Mouse (Mus musculus) layer of hippocampus, postnatal 25 days (tissue): ENCODE measurements around the gene 6330403K07Rik. TPM values are rescaled to one million over a fixed set of nuclear protein-coding genes. Genes with fewer than 3 reads are reported as not detected.

ENCODE experiments used
- DNase-seq, 2 experiments: peaks; one replicate each; pipeline ENCODE4 v3.0.0; 2022; ENCODE audit warnings: mixed read lengths in 2 of 2, low spot score in 1 of 2; ENCODE audit errors: extremely low spot score in 1 of 2
- total RNA-seq, 2 experiments: library from RNA; stranded (reverse); gene quantifications; 2 replicates each; pipeline ENCODE4 v1.2.3; 2021

6330403K07Rik gene
- total RNA-seq: 100 to 1,000 TPM; 172 to 217 TPM

DNA sequence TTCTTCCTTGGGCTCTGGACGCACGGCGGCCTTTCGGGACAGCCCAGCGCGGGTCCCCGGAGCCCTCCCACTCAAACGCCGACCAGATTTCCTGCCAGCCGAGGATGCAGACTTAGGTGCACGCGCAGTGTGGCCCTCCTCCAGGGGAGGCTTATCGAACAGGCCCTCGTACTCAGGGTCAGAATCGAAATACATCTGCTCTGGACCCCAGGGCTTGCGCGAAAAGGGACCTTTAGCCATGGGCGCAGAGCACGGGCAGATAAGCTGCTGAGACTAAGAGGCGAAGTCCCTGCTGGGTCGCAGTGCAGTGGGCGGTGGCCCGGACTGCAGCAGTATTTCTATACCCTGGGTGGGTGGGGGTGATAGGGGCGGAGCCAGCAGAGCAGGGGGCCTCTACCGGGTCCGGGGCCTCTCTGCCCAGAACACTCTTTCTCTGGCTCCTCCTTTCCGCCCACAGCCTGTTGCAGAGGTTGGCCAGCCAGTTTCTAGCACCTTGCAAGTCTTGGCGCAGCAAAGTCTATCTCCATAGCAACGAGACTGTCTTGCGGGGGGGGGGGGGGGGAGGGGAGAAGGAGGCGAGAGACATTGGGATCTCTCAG lies at the start of gene 6330403K07Rik:
Gene 6330403K07Rik, minus strand, starts transcription at position 351 of the 599 bp plus-strand sequence.
- peak; percentile 30 to 58 for DNase-seq

DNA sequence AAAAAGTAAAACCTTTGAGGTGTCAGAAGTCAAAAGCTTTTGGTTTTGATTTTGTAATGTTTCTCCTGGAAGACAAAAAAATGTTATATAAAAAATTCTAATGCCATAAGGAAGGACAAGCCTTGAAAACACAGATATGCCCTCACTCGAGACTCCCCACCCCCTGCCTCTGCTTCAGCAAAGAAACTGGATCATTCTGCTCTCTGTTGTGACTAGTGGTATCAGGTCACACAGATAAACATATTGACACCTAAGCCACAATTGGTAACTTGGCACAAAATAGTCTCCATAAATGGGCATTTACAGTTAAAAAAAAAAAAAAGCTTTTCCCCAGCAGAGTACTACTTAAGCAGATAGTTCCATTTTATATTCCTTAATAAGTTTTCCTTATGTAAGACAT lies 43.0 kb upstream of the 6330403K07Rik start:
- DNase-seq: no peak

DNA sequence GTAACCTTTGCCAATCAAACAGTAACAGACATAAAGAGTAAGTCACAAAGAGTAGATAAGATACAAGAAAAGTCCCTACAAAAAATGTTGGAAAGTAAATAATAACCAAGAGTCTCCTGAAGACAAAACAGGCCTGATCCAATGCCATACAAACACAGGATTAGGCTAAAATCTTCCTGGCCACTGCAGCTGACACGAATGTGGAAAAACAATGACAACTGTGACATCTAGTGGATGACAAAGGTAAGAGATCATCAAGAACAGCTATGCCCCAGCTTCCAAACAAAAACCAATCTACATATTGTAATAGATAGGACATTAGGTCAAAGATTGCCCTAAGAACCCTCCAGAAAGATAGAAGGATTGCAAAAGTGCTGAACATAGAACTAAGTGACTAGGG lies 19.2 kb upstream of the 6330403K07Rik start:
- DNase-seq: no peak

DNA sequence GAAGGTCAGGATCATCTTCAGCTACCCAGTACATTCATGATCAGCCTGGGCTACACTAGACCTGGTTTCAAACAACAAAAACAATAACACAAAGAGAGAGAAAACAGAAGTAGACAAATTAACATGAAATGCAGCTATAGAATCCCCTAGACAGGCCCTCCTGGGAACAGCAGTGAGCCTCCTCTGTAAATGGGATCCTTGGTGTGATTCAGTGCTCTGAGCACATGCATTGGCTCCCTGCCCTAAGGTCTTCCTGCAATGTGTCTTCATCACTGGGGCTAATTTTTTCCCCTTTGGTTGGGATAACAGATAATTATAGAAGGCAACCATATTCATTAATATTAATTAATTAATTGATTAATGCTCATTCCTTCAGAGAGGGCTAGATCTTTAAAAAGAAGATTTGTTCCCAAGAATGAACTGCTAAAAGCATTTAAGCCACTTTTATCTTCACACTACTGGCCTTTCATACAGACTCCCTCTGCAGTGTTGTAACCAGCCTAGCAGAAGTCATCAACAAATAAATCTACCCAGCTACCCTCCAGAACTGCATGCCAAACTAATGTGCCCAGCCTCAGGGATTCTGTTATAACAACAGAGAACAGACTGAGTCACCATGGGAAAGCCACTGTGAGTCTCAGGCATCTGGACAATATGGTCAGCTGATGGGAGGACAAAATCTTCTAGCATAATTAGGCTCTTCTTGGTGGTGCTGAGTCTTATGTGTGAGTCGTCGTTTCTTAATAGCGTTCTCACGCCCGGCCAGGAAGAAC lies 6.4 kb upstream of the 6330403K07Rik start:
- no peak for DNase-seq

DNA sequence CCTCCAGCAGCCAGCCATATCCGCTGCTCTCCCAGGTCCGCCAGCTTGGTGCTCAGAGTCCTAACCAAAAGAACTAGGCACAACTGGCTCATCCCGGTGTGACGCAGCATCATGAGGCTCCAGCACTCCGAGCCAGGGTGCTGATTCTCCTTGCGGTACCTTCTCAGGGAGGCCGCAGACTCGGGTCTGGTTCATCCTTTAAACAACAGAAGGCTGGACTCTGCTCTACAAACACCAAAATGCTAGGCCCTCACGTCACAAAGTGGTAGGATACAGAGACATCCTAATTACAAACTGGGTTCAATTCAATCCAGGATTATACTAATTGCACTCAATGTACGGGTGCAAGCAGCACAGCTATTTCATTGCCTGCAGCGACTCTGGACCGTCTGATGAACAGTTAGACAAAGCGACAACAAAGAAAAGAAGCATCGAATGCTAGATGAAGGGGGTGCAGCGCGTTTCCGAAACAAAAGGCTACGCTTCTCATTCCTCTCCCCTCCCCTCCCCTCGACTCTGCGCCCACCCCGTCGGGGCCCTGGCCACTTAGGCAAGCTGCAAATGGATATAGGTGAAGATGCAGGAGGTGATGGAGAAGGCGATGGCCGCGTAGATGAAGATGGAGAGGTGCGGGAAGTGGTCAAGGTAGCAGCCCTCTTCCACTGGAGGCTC lies 686 bp downstream of the 6330403K07Rik start:
- DNase-seq: peak; percentile 16 to 34

DNA sequence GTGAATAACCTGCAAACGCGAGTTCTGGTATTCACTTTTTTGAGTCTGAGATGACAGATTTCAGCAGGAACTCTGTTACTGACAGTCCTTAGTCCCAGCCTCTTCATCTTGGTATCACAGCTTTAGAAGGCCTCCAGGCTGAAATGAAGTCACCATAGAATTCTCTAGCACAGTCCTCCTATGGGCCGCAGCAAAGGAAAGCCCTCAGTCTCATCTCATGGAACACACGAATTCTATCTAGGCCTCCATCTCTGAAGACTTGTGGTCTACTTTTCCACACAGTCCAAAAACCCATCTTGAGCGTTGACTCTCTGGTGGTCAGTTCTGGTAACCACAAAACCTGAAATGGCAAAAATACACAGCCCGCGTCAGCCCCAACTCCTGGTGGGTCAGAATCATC lies 1.2 kb downstream of the 6330403K07Rik start:
- DNase-seq: no peak

DNA sequence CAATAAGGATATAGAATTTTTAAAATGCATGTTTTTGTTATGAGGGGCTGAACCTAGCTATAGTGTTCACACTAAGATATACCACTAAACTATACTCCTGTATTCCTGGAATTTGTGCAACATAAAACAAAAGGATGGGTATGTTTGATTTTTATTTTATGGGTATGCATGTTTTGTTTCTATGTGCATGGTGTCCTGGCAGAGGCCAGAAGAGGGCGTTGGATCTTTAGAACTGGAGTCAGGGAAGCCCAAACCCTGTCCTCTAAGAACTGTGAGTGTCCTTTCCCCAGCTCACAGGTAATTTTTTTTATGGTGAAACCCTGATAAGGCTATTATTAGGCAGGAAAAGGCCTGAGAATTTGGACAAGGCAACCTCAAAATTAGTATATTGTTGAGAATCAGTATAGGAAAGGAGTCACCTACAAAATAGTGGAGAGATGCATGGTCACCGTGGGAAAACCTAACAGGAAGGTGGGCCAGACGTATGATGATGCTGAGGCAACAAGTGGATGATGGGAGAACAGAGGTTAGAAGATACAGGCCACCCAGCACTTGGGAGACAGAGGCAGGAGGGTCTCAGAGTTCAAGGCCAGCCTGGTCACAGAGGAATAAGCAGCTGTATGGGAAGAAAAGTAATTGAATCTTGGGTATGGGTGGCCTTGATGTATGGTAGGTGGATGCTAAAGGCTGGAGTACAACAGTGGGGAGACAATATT lies 3.8 kb downstream of the 6330403K07Rik start:
- no peak for DNase-seq

DNA sequence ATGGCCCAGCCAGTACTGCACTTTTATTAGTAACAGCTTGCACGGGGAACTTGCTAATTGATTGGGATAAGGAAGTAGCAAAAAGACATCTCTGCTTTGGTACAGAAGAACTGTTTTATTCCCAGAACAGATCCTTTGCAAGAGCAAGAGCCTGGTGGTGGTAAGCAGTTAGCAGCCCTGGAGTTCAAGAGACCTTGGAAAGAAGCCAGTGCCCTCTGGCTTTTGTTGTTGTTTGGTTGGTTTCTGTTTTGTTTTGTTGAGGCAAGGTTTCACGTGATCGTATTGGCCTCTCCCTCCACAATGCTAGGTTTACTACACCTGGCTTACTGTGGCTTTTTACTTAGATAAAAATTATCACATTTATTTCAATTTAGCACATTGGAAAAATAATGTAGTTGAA lies 5.0 kb downstream of the 6330403K07Rik start:
- no peak for DNase-seq

DNA sequence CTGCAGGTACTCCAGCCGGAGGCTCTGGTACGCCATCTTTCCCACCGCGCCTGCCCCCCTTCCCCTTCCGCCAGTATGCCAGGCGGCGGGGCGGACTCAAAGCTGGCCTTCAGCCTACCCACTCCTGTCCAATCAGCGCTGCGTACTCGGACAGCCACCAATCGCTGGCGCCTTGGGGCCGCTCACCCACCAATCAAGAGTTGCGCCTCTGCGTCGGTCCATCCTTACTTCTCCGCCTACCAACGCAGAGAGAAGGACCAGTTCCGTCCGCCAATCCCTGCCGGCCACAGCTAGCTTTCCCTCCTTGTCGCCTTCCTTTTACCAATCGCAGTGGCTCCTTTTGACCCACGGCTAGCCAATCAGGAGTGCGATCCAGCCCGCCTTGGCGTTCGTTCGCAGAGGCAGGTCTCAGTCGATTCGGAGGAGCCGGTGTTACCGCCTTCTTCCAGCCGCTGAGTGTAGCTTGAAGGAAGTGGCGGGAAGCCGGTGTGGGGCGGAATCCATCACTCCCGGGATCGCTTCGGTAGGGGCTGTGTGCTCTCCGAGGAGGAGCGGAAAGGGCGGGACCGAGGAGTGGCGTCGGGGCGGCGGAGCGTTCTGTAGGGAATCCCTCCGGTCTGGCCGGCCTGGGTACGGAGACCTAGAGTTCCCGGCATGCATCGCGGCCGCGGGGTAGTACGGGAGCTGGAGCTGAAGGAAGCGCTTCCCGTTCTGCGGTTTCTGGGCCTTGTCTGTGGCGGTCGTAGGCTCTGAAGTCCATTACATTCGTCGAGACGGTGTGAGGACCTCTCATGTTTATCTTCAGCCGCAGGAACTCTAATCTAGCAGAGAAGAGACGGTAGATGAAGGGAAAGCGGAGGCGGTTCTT lies 13.9 kb downstream of the 6330403K07Rik start, which contains the start of the genes Mis12 and Derl2:
Gene Mis12, plus strand, starts transcription at position 411 of the 868 bp plus-strand sequence.
Gene Derl2, minus strand, starts transcription at position 641 of the 868 bp plus-strand sequence.
- peak; percentile 87 to 93 for DNase-seq

DNA sequence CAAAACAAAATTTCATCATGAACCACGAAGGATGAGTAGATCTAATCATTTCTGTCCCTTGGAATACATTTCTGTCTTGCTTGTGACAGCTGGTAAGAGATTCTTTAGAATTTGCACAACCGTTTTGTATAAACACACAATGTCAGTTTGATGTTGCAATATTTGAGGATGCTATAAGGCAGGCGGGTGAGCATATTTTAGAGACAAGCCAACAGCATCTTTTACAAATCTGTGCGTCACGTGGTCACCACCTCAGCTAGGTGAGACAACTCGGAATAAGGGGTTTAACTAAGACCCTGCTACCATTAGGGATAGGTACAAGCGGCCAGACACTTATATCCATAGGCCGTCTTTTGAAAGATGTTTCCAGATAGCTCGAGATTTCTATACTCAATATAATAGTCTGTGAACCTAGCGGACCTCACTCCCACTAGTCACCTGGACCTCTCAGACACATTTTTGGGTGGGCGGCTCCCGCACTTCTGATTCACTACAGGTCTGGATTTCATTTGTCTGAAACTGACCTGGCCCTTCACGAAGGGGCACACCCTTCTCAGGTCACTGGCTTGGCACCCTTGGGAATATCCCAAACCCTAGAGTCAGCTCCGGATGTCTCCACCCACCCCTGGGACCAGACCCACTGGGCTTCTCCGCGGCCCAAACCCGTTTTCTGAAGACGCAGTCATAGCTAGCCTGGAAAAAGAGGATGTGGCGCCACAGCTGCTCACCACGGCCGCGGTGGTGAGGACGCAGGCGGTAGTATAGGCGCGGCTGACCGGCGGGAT lies 14.7 kb downstream of the 6330403K07Rik start:
- no peak for DNase-seq

DNA sequence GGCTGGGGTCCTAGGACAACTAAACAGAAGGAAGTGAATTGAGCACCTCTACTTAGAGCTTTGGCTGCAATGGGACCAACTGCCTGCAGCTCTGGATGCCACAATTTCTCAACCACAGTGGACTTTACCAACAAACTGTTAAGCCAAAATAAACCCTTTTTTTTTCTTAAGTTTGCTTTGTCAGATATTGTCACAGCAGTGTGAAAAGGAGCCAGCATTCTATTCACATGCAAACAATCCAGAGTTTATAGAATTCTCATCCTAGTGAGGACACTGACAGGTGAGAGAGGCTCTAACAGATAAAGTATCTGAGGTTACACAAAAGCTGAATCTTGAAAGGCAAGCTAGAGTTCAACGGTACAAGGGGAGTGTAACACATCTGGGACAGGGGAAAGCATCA lies 16.3 kb downstream of the 6330403K07Rik start:
- no peak for DNase-seq

DNA sequence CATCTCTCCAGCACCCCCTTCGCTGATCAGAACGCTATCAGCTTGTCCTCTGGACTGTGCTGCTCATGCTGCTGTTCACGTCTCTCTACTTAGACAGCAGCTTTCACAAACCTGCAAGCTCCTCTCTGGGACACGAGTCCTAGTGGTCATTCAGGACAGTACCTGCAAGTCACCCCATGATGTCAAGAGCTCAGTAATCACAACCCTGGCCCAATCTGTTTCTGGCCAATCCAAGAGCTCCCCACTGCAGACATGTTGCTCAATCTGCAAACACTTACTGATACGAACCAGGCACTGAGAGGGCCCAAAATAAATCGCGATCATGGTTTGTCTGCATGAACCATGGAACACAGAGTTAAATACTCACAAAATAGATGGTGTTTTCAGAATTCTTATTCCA lies 20.6 kb downstream of the 6330403K07Rik start:
- DNase-seq: no peak

DNA sequence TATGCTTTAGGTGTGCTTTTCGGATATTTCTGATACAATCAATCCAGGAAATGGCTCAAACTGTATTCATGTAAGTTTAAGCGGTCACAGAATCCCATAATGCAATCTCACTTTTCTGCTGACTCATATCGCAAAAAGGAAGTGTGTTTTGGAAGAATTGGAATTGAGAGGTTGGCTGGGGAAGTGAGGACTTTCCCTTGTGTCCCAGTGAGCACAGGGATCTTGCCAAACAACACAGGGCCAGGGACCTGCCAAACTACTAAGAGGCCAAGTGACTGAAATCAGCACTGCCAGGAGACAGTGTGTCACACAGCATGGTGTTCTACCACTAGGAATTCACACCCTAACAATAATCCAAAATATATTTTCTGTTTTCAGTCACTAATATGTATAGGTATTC lies 25.0 kb downstream of the 6330403K07Rik start:
- DNase-seq: no peak

DNA sequence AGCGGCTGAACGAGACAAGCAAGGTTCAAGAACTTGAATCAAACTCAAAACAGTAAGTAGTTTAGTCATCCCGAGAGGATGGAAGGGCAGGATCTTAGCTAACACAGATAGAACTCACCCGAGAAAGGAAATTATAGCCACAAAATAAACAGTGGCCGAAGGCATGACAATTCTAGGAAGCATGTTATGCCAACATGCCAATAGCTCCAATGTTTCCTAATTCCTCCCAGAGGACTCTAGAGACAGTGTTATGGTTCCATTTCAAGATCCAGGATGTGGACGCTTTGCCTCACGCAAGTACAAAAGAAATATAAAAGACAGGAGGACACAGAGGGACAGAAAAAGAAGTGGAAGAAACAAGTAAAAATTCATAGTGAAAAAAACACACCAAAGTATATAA lies 25.5 kb downstream of the 6330403K07Rik start:
- DNase-seq: no peak

DNA sequence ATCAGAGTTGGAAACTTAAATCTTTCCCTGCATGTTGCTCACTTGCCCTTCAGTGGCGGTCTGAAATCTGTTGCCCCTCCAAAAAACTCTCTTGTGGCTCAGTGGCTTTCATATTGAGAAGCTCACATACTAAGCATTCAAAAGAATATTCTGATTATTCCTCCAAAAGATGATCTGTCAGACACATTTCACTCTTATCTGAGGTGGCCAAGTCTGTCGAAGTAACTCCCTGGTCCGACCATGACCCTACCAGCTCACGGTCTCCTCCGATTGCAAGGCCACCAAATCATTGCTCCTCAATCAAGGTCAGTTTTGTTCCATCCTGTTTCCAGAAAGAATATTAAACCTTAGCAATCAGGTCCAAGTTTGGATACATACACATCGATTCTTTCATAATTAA lies 26.3 kb downstream of the 6330403K07Rik start:
- no peak for DNase-seq

DNA sequence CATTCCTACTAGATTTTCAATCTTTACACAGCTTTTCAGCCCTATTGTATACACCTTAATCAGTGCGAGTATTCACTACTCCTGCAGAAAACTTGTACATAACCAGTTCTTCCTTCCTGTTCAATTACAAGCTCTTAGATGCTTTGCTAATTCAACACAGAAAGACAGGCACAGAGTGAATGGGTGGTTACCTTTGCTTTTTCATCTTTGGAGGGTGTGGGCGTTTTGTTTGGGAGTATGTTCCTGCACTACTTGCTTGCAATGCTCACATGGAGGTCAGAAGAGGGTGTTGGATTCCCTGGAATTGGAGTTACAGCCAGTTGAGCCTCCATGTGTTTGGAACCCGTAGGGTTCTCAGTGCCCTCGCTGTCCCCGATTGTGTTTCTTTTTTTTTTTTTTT lies 28.3 kb downstream of the 6330403K07Rik start:
- DNase-seq: no peak

DNA sequence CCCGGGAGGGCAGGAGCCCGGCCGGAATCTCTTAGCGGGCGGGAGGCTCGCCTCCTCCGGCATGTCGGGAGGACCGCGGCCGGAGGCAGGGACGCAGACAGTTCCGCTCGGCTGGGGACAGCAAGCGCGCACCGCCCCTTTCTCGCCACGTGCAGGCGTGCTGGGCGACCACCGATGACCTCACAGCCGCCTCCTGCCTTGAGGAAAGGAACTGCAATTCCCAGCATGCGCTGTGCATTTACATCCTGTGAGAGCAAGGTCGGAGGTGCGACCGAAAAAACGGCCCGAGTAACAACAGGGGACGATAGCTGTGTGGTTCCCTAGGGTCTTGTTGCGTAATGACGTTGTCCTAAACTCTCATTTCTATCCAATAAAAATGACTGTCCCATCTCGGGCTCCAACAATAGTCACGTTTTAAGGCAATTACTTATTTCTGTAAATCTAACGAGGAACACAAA lies 29.0 kb downstream of the 6330403K07Rik start, which contains the start of gene Dhx33:
Gene Dhx33, minus strand, starts transcription at position 122 of the 458 bp plus-strand sequence.
- peak; percentile 89 to 90 for DNase-seq

DNA sequence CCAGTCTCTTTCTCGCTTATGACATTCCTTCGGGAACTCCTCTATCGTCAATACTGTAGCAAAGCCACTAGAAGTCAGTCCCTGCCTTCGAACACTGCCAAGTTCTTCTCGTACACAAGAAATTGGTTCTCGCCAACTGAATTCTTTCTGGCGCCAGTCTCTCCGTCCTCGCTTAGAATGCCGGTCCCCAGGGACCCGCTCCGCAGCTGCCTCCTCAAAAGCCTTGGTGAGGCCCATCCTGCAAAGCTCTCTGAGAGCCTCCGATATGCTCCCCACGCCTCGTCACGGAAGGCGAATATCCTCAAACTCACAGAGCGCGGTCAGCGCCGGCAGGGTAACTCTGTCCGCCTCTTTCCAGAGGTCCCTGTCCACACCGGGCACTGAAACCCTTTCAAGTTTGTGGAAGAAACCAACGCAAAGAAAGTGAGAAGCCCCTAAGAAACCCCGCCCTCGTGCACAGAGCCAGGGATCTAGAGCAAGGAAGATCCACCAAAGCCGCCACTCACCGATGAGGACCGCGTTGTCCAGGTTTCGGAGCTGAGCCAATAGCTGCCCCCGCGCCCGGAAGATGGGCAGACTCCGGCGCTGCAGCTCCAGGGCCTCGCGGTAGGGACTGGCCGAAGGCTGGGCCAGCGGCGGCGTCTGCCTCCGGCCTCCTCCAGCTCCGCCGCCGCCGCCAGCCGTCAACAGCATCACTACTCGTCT lies 29.6 kb downstream of the 6330403K07Rik start:
- DNase-seq: no peak
